Mouse (Mus musculus) adrenal gland, postnatal 4 days (tissue): ENCODE data around the gene Pak1ip1. TPM values are rescaled to one million over a fixed set of nuclear protein-coding genes. Genes with fewer than 3 reads are reported as not detected.
A peak's percentile ranks its signal among the peaks of the same experiment; 100 is the strongest.
"Not testable (repeated sequence)": the region's sequence is repeated elsewhere in the genome, so short reads cannot be mapped to it uniquely, and the experiment has no call there.

Source experiments
- DNase-seq, 2 experiments: peaks; one replicate each; pipeline ENCODE4 v3.0.0; 2021 to 2022; ENCODE audit warnings: low spot score in 2 of 2, mixed read lengths in 2 of 2
- long read RNA-seq, 2 experiments: library from polyadenylated mRNA; stranded (forward); transcript quantifications; one replicate each; pipeline ENCODE4 v2.0.0; 2021
- total RNA-seq, 2 experiments: library from RNA; stranded (reverse); gene quantifications; 2 replicates each; pipeline ENCODE4 v1.2.3; 2021

The Pak1ip1 gene
- 10 to 100 TPM; 63.4 to 66.3 TPM for total RNA-seq
- long read RNA-seq, experiment 1, transcript Pak1ip1-201 (10 exons, 1,722 nt) = major isoform, 72 of 83 reads
- long read RNA-seq, experiment 1, partial matches to known transcripts = 6 of 83 reads
- long read RNA-seq, experiment 1, other reads (novel, unspliced or antisense) = 3 of 83 reads
- long read RNA-seq, experiment 2, transcript Pak1ip1-201 (10 exons, 1,722 nt) = major isoform, 103 of 114 reads
- long read RNA-seq, experiment 2, partial matches to known transcripts = 2 of 114 reads
- long read RNA-seq, experiment 2, other reads (novel, unspliced or antisense) = 6 of 114 reads

- DNase-seq = peak; percentile 79 to 89
Observed at GRCm38 (mm10) chr13:41000926-41001639, at the start of gene Pak1ip1. Gene Pak1ip1, plus strand, starts transcription at chr13:41001023.

- DNase-seq = no peak
Observed at GRCm38 (mm10) chr13:40951386-40951976, 49.3 kb upstream of the Pak1ip1 start.

GRCm38 (mm10) chr13:40953231-40953630, 47.6 kb upstream of the Pak1ip1 start:
- no peak for DNase-seq

- no peak for DNase-seq
Observed at GRCm38 (mm10) chr13:40955773-40956172, 45.0 kb upstream of the Pak1ip1 start.

- DNase-seq = no peak
Observed at GRCm38 (mm10) chr13:40967609-40968008, 33.2 kb upstream of the Pak1ip1 start.

- no peak for DNase-seq
Observed at GRCm38 (mm10) chr13:40968564-40968963, 32.3 kb upstream of the Pak1ip1 start.

- DNase-seq = no peak
Observed at GRCm38 (mm10) chr13:40969761-40970390, 30.9 kb upstream of the Pak1ip1 start.

- DNase-seq = no peak
Observed at GRCm38 (mm10) chr13:40971261-40971660, 29.6 kb upstream of the Pak1ip1 start.

GRCm38 (mm10) chr13:40971831-40972230, 29.0 kb upstream of the Pak1ip1 start:
- DNase-seq = no peak

- no peak for DNase-seq
Observed at GRCm38 (mm10) chr13:40972976-40973375, 27.8 kb upstream of the Pak1ip1 start.

GRCm38 (mm10) chr13:40977609-40978008, 23.2 kb upstream of the Pak1ip1 start:
- DNase-seq = peak in 1 of 2 experiments; percentile 14

GRCm38 (mm10) chr13:40978652-40979051, 22.2 kb upstream of the Pak1ip1 start:
- no peak for DNase-seq

- no peak for DNase-seq
Observed at GRCm38 (mm10) chr13:40979321-40979720, 21.5 kb upstream of the Pak1ip1 start.

- no peak for DNase-seq
Observed at GRCm38 (mm10) chr13:40982759-40983158, 18.1 kb upstream of the Pak1ip1 start.

GRCm38 (mm10) chr13:40986081-40986480, 14.7 kb upstream of the Pak1ip1 start:
- no peak for DNase-seq

- DNase-seq = not testable (repeated sequence)
Observed at GRCm38 (mm10) chr13:40987608-40988303, 13.1 kb upstream of the Pak1ip1 start.

- DNase-seq = no peak
Observed at GRCm38 (mm10) chr13:40988418-40988817, 12.4 kb upstream of the Pak1ip1 start.

GRCm38 (mm10) chr13:40994487-40995263, 6.1 kb upstream of the Pak1ip1 start:
- DNase-seq = no peak

GRCm38 (mm10) chr13:40998537-40998936, 2.3 kb upstream of the Pak1ip1 start:
- DNase-seq = not testable (repeated sequence)
